Mouse (Mus musculus) regulatory T cell (primary cell): ENCODE measurements at regions not wholly inside any gene's neighbourhood (a gene's known extent, or its start where the extent isn't known, plus 50 kb on each side); places are given as distances from the start of the nearest gene placed in this dataset.

Source experiments
- in situ Hi-C: fragments of 300-600 bp; cut with MboI, MseI; formaldehyde crosslinking; loops from one replicate; pipeline ENCODE4 v1.15.1; 2025; ENCODE audit warnings: high pct_unique_total_duplicates

- in situ Hi-C loops = no loop called here
These were observed 63.4 kb downstream of the Irx2 start for GRCm38 (mm10) chr13:72691783-72692729.

GRCm38 (mm10) chr13:72707469-72707868 lies 78.8 kb downstream of the Irx2 start:
- in situ Hi-C loops = no loop called here

GRCm38 (mm10) chr13:72708728-72709127 lies 80.1 kb downstream of the Irx2 start:
- in situ Hi-C loops = no loop called here

- in situ Hi-C loops = no loop called here
These were observed 81.4 kb downstream of the Irx2 start for GRCm38 (mm10) chr13:72710051-72710450.

- in situ Hi-C loops = no loop called here
These were observed 82.5 kb downstream of the Irx2 start for GRCm38 (mm10) chr13:72711136-72711535.

GRCm38 (mm10) chr13:72711842-72712330 lies 83.3 kb downstream of the Irx2 start:
- in situ Hi-C loops = no loop called here

GRCm38 (mm10) chr13:72714793-72715192 lies 86.2 kb downstream of the Irx2 start:
- in situ Hi-C loops = no loop called here

GRCm38 (mm10) chr13:72715959-72716680 lies 87.5 kb downstream of the Irx2 start:
- in situ Hi-C loops = no loop called here

- in situ Hi-C loops = no loop called here
These were observed 98.5 kb downstream of the Irx2 start for GRCm38 (mm10) chr13:72727126-72727525.

- in situ Hi-C loops = no loop called here
These were observed 107.3 kb downstream of the Irx2 start for GRCm38 (mm10) chr13:72735916-72736315.

GRCm38 (mm10) chr13:72736992-72737391 lies 108.4 kb downstream of the Irx2 start:
- in situ Hi-C loops = no loop called here

- in situ Hi-C loops = no loop called here
These were observed 118.6 kb downstream of the Irx2 start for GRCm38 (mm10) chr13:72747187-72747586.

GRCm38 (mm10) chr13:72755036-72755435 lies 126.4 kb downstream of the Irx2 start:
- in situ Hi-C loops = no loop called here

GRCm38 (mm10) chr13:72762481-72762880 lies 133.9 kb downstream of the Irx2 start:
- in situ Hi-C loops = no loop called here

- in situ Hi-C loops = no loop called here
These were observed 134.7 kb downstream of the Irx2 start for GRCm38 (mm10) chr13:72763337-72763736.

- in situ Hi-C loops = no loop called here
These were observed 138.7 kb downstream of the Irx2 start for GRCm38 (mm10) chr13:72767306-72767705.

GRCm38 (mm10) chr13:72769007-72769595 lies 140.5 kb downstream of the Irx2 start:
- in situ Hi-C loops = no loop called here

- in situ Hi-C loops = no loop called here
These were observed 154.6 kb downstream of the Irx2 start for GRCm38 (mm10) chr13:72783026-72783726.

GRCm38 (mm10) chr13:72783727-72784070 lies 155.1 kb downstream of the Irx2 start:
- in situ Hi-C loops = no loop called here

- in situ Hi-C loops = no loop called here
These were observed 164.1 kb downstream of the Irx2 start for GRCm38 (mm10) chr13:72792695-72793094.

- in situ Hi-C loops = no loop called here
These were observed 171.4 kb downstream of the Irx2 start for GRCm38 (mm10) chr13:72800021-72800420.

- in situ Hi-C loops = no loop called here
These were observed 171.9 kb downstream of the Irx2 start for GRCm38 (mm10) chr13:72800546-72800945.
